Mouse (Mus musculus) ES-Bruce4 (cell line): ENCODE measurements at regions not wholly inside any gene's neighbourhood (a gene's known extent, or its start where the extent isn't known, plus 50 kb on each side); places are given as distances from the start of the nearest gene placed in this dataset.

ENCODE experiments used
- CTCF ChIP-seq: IDR thresholded peaks from one replicate; pipeline ENCODE4 v1.8.1; 2011; ENCODE audit warnings: low read depth, low read length
- EP300 ChIP-seq: IDR thresholded peaks from 2 replicates; pipeline ENCODE4 v1.6.1; 2011; ENCODE audit warnings: low read depth, low read length; ENCODE audit not compliant: insufficient read depth
- POLR2A ChIP-seq: IDR thresholded peaks from one replicate; pipeline ENCODE4 v1.8.1; 2011; ENCODE audit warnings: low read length; ENCODE audit not compliant: insufficient read depth

GRCm38 (mm10) chr10:44997184-44997905 lies 69.7 kb upstream of the Prep start:
- TF ChIP-seq CTCF (no peak), EP300 (no peak), POLR2A (no peak)
